Mouse (Mus musculus) liver, embryonic 18 days (tissue): ENCODE results near the gene Ccdc106. TPM values are rescaled to one million over a fixed set of nuclear protein-coding genes. Genes with fewer than 3 reads are reported as not detected.

Experiments
- polyA plus RNA-seq: library from polyadenylated mRNA; depleted of rRNA; stranded (reverse); fragments of >200 nt; gene quantifications from 2 replicates; pipeline ENCODE4 v1.2.3, GENCODE M21; 2012; rRNA removed

Ccdc106 gene
- polyA plus RNA-seq: 0.32 and 0.41 TPM in 2 replicates

GRCm38 (mm10) chr7:5020000-5020681 lies at the start of gene Ccdc106, which contains the start of gene Zfp865:
Gene Ccdc106, plus strand, starts transcription at chr7:5020553.
Gene Zfp865, plus strand, starts transcription at chr7:5020376.

GRCm38 (mm10) chr7:4971068-4971467 lies 49.3 kb upstream of the Ccdc106 start, which contains the start of gene Sbk3:
Gene Sbk3, minus strand, starts transcription at chr7:4971168.

GRCm38 (mm10) chr7:4996003-4996895 lies 24.1 kb upstream of the Ccdc106 start, which contains the start of gene Zfp579:
Gene Zfp579, minus strand, starts transcription at chr7:4996158.

DNA sequence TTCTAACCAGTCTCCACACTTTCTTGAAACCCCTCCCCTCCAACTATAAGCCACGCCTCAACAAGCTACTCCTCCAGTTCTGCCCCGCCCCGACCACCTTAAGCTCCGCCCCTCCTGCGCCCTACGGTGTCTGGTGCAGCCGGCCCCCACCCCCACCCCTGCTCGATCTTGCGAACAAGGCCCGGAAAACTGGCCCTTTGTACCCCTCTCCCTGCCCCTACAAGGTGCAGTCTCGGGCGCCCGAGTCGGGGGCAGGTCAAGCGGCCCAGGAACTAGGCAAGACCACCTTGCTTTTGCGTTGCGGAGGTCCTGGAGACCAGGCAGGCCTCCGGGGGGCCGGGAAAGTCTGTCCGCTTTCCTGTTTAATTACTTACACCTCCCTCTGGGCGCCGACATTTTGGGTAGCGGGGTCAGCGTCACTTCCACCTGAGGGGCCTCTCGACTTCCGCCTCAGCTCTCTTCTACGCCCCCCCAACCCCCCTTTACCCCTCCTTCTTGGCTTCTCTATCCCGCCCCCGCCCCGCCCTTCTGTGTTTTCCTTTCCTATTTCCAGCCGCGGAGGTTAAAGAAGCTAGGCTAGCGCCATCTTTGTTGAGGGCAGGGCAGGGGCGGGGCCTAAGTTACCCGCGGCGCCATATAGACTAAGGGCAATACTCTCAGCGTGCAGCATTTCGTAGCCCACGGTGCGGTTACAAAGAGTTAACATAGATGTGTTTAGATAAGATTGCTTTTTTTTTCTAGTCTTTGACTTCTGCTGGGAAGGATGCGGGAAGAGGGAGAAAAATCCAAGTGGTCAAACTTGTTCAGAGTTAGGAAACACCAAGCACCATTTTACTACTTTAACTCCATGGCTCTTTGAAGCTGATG lies 5.9 kb upstream of the Ccdc106 start, which contains the start of the genes Zfp524 and Fiz1:
Gene Zfp524, plus strand, starts transcription at position 165 of the 867 bp plus-strand sequence.
Gene Fiz1, minus strand, starts transcription at position 447 of the 867 bp plus-strand sequence.

DNA sequence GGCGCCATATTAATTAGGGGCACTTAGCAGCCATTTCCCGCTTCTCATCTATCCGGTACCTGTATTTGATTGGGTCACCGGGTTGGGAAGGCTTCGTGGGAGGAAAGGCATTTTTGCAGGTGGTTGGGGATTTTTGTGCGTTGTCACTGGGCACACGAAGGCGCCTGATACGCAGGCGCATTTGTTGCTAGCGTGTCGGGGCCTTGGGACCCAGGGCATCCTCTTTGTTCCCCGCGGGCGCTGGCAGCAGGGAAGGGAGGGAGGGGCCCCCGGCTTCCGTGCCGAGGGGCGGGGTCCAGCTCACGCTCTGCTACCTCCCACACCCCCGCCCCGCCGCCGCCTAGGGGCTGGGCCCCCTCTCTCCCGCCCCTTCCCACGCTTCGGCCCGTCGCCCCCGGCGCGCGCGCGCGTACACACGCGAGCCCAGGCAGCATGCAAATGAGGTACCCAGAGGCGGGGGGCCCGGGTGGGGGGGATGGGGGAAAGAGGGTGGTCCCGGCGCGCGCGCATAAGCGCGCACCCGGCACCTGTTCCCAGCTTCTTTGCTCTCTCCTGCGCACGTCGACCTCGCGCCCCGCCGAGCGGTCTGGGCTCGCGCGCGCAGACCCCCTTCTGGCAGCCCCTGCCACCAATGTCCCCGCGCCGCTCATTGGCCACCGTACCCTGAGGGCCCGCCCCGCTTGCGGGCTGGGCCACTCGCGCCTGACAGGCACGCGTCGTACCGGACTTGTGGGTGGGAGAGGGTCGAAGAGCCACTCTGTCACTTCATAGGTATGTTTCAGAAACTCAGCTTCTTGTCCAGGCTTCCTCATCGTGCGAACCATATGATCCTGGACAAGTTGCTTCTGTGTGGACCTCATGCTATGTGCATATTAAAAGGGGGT lies 5.0 kb upstream of the Ccdc106 start, which contains the start of gene Gm44973:
Gene Gm44973, plus strand, starts transcription at position 379 of the 884 bp plus-strand sequence.

DNA sequence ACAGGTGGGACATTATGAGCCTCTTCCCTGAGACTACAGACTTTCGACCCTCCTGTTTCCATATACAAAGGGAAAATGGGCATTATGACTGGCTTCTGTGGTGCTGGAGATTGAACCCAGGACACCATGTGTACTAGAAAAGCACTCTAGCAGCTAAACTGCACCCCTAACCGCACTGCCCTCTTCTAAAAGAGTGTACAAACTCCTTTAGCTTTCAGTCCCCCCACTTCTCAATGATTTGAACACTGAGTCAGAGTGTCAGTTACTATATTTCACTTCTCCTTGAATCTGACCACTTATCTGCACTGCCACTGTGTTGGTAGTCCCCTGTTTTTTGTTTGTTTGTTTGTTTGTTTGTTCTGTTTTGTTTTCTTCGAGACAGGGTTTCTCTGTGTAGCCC lies 13.5 kb downstream of the Ccdc106 start, which contains the start of gene 4632433K11Rik:
Gene 4632433K11Rik, plus strand, starts transcription at position 301 of the 400 bp plus-strand sequence.

DNA sequence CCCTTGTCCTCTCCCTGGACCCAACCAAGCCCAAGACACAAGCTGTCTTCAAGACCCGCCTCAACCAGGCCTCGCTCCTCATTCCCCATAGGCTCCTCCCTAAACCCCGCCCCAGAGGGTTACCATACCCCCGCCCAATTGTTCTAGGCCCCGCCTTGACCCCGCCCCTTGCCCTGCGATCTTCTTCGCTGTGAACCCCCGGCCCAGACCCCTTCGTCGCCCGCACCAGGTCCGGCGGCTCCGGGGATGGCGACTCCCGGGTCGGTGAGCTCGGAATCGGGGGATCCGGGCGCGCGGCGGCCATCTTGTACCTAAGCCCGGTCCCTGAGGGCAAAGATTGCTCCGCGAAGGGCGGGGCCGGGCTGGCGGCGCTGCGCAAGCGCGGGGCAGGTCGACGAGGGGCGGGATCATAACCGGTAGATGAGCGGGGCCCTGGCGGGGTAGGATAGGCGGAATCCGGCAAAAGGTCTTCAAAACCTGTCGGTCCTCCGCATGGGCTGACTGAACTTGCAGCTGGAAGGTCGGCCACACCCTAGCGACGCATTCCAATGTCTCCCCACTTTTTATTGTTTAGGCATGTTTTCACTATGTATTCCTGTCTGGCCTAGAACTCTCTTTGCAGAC lies 17.9 kb downstream of the Ccdc106 start, which contains the start of gene Zfp784:
Gene Zfp784, minus strand, starts transcription at position 338 of the 624 bp plus-strand sequence.

GRCm38 (mm10) chr7:5051193-5052192 lies 31.1 kb downstream of the Ccdc106 start, which contains the start of gene Zfp580:
Gene Zfp580, plus strand, starts transcription at chr7:5051538.

GRCm38 (mm10) chr7:5061774-5062359 lies 41.5 kb downstream of the Ccdc106 start, which contains the start of gene U2af2:
Gene U2af2, plus strand, starts transcription at chr7:5062143.

DNA sequence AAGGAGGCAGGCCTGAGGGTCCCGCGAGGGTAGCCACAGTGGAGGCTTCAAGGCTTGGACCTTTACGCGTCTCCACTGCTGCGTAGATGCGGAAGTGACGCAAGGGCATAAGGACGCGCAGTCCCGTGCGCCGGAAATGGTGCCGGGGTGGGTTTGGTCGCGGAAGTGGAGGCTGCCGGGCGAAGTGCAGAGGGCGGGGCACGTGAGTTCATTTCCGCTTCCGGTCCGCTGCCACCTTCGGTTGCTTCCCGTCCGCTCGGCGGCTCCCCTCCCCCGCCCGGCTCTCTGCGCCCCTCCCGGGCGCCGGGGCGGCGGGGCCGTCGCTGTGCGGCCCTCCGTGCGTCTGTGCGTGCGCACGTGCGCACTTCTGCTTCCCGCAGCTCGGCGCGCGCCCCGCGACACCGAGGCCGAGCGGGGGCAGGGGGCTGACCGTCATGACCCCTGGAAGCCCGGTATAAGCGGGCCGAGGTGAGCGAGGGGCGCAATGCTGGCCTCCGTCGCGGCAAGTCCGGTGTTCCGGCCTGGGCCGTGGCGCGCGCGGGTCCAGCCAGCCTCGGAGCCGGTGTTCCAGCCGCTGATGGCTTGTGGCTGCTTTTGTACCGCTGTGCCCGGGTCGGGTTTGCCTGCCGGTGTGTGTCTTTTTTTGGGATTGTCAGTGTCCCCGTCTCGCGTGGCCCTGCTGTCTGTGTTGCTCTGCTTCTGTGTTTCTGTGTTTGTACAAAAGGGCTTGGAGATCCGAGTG lies 59.8 kb downstream of the Ccdc106 start, which contains the start of gene Epn1:
Gene Epn1, plus strand, starts transcription at position 226 of the 742 bp plus-strand sequence.

Other genes starting within 250 kb of the Ccdc106 start
- gene Fam71e2, start 249.3 kb upstream of the Ccdc106 start, polyA plus RNA-seq: 0.01 TPM in 1 of 2 replicates, not detected in the other
- gene Il11, start 237.7 kb upstream of the Ccdc106 start, polyA plus RNA-seq: 0.02 and 0.13 TPM in 2 replicates
- not detected in 2 replicates for gene Tmem190, start 237.6 kb upstream of the Ccdc106 start, polyA plus RNA-seq
- gene Tmem238, start 230.9 kb upstream of the Ccdc106 start, polyA plus RNA-seq: 11.3 and 11.9 TPM in 2 replicates
- gene Rpl28, start 227.7 kb upstream of the Ccdc106 start, polyA plus RNA-seq: 244 and 284 TPM in 2 replicates
- gene Ube2s, start 208.0 kb upstream of the Ccdc106 start, polyA plus RNA-seq: 252 and 281 TPM in 2 replicates
- 0.08 and 0.18 TPM in 2 replicates for gene Shisa7, start 175.9 kb upstream of the Ccdc106 start, polyA plus RNA-seq
- 5.7 and 6.4 TPM in 2 replicates for gene Isoc2b, start 150.3 kb upstream of the Ccdc106 start, polyA plus RNA-seq
- 29.3 and 33.2 TPM in 2 replicates for gene Isoc2a, start 143.4 kb upstream of the Ccdc106 start, polyA plus RNA-seq
- 0.03 and 0.05 TPM in 2 replicates for gene Gm36210, start 114.0 kb upstream of the Ccdc106 start, polyA plus RNA-seq
- gene Zfp628, start 105.3 kb upstream of the Ccdc106 start, polyA plus RNA-seq: 2.1 and 2.5 TPM in 2 replicates
- gene Nat14, start 98.5 kb upstream of the Ccdc106 start, polyA plus RNA-seq: 0.61 and 0.77 TPM in 2 replicates
- 0.25 and 0.30 TPM in 2 replicates for gene Ssc5d, start 94.8 kb upstream of the Ccdc106 start, polyA plus RNA-seq
- gene Sbk2, start 56.1 kb upstream of the Ccdc106 start, polyA plus RNA-seq: 0.06 TPM in 1 of 2 replicates, not detected in the other
- 0.01 TPM in 2 replicates for gene Sbk3, start 49.4 kb upstream of the Ccdc106 start, polyA plus RNA-seq
- gene Zfp579, start 24.4 kb upstream of the Ccdc106 start, polyA plus RNA-seq: 8.2 and 11.4 TPM in 2 replicates
- 10.6 and 11.9 TPM in 2 replicates for gene Zfp524, start 6.1 kb upstream of the Ccdc106 start, polyA plus RNA-seq
- gene Fiz1, start 5.9 kb upstream of the Ccdc106 start, polyA plus RNA-seq: 11.8 and 13.2 TPM in 2 replicates
- gene Gm44973, start 5.1 kb upstream of the Ccdc106 start, polyA plus RNA-seq: 0.10 TPM in 1 of 2 replicates, not detected in the other
- gene Zfp865, start 177 bp upstream of the Ccdc106 start, polyA plus RNA-seq: 5.6 and 7.4 TPM in 2 replicates
- not detected in 2 replicates for gene 4632433K11Rik, start 13.6 kb downstream of the Ccdc106 start, polyA plus RNA-seq
- 1.6 and 1.7 TPM in 2 replicates for gene Zfp784, start 17.9 kb downstream of the Ccdc106 start, polyA plus RNA-seq
- gene Zfp580, start 31.0 kb downstream of the Ccdc106 start, polyA plus RNA-seq: 1.6 TPM in 2 replicates
- gene U2af2, start 41.6 kb downstream of the Ccdc106 start, polyA plus RNA-seq: 90.0 and 99.7 TPM in 2 replicates
- 42.2 and 48.3 TPM in 2 replicates for gene Epn1, start 59.7 kb downstream of the Ccdc106 start, polyA plus RNA-seq
- not detected in 2 replicates for gene Rfpl4, start 96.4 kb downstream of the Ccdc106 start, polyA plus RNA-seq
- gene Rasl2-9, start 105.4 kb downstream of the Ccdc106 start, polyA plus RNA-seq: 0.56 and 0.59 TPM in 2 replicates
- not detected in 2 replicates for gene Vmn1r55, start 129.1 kb downstream of the Ccdc106 start, polyA plus RNA-seq
- gene Vmn1r56, start 176.2 kb downstream of the Ccdc106 start, polyA plus RNA-seq: not detected in 2 replicates
- not detected in 2 replicates for gene Vmn1r57, start 197.9 kb downstream of the Ccdc106 start, polyA plus RNA-seq